Mouse (Mus musculus): ENCODE measurements around the gene Wdr62. TPM values are rescaled to one million over a fixed set of nuclear protein-coding genes. Genes with fewer than 3 reads are reported as not detected.
"Not testable (repeated sequence)": the region's sequence is repeated elsewhere in the genome, so short reads cannot be mapped to it uniquely, and the experiment has no call there.

The Wdr62 gene
- polyA plus RNA-seq, 1 experiment from 2014 or later = 7.7 TPM

DNA sequence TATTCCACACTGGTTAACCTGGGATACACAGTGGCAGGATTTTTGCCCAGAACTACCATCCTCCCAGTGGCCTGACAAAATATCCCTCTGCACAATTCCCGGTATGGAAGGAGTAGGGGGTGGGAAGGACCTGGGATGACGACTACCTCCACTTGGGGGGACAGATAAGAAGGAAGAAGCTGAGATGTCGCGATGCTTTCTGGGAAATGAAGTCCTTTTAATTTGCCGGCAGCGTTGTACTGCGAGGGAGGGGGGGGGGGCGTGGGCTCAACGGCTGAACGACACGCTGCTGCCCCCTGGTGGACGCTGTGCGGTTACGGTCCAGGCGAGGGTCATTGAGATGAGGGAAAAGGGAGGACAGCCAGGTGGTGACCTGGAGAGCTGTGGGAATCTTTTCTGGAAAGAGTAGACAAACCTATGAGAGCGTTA lies 63.5 kb downstream of the Wdr62 start:
- Histone ChIP-seq H3K4me1 (ENCODE audit: control insufficient read depth, insufficient read depth, low read length) (peaks cover 5% of the 10 kb centered on the region; the same call in 1 of the 2 replicates), H3K27ac (ENCODE audit: low read depth, low read length) (no peak overlapping the region), H3K9me3 (replicated peaks; ENCODE audit: control insufficient read depth, low read length) (no peaks in the 10 kb centered on the region), H3K27me3 (ENCODE audit: control insufficient read depth, insufficient read depth, low read length) (no peaks in the 10 kb centered on the region), H3K36me3 (ENCODE audit: control insufficient read depth, insufficient read depth, low read length) (no peaks in the 10 kb centered on the region), H3K4me2 (peak overlapping the region; percentile 58), H3K4me3 (ENCODE audit: low read depth, low read length) (peak overlapping the region; percentile 18; the same call in 1 of the 2 replicates), H3K9ac (ENCODE audit: low read depth, low read length) (0 out of 2 replicates have a peak overlapping the region, but pooled peaks have one; percentile 22)
- 1% methylated on average over 16 of the region's 16 CpGs for WGBS (ENCODE audit: insufficient replicate concordance)
- ATAC-seq (replicated peaks; ENCODE audit: insufficient number of reproducible peaks, low FRiP score, low TSS enrichment) = peak; percentile 66; the same call in 1 of the 2 replicates

DNA sequence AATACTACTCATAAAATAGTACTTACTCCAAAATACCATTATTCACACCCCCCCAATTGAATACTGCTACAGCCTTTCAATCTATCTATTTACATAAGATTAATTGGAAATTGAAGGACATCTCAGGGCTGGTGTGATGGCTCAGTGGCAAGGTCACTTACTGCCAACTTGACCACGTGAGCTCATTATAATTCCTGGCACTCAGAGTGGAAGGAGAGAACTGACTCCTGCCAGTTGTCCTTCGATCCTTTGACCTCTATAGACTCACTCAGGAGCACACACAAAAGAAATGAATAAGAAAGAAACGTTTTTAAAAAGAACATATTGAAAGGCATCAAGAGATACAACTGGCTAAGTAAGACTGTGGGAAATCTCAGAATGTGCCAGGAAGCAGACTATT lies 64.3 kb downstream of the Wdr62 start:
- Histone ChIP-seq H3K4me2 (no peak overlapping the region), H3K9me3 (replicated peaks; ENCODE audit: control insufficient read depth, low read length) (no peaks in the 10 kb centered on the region), H3K27ac (ENCODE audit: low read depth, low read length) (no peak overlapping the region), H3K36me3 (ENCODE audit: control insufficient read depth, insufficient read depth, low read length) (no peaks in the 10 kb centered on the region), H3K27me3 (ENCODE audit: control insufficient read depth, insufficient read depth, low read length) (no peaks in the 10 kb centered on the region), H3K4me3 (ENCODE audit: low read depth, low read length) (no peak overlapping the region), H3K4me1 (ENCODE audit: control insufficient read depth, insufficient read depth, low read length) (peaks cover 5% of the 10 kb centered on the region; the same call in 1 of the 2 replicates), H3K9ac (ENCODE audit: low read depth, low read length) (no peak overlapping the region)
- 79% methylated on average over 3 of the region's 3 CpGs for WGBS (ENCODE audit: insufficient replicate concordance)
- ATAC-seq (replicated peaks; ENCODE audit: insufficient number of reproducible peaks, low FRiP score, low TSS enrichment) = no peak

DNA sequence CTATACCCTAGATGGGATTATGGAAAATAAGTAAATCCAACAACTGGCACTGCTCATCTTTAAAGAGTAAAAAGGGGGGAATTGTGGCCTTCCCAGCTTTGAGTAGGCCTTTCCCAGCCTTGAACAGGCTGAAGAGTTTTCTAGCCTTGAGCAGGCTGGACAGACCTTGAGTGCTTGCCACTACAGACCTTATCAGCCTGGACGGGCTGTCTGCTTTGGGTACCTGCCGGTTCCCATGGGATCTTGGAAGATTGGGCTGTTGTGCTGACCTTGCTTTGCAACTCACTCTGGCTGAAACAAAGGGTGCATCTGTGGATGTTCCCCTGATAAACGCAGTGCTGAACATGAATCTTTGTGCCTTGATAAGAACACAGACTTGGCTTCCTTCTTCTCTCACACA lies 66.3 kb downstream of the Wdr62 start:
- ATAC-seq (replicated peaks; ENCODE audit: insufficient number of reproducible peaks, low FRiP score, low TSS enrichment) = no peak
- 90% methylated on average over 3 of the region's 3 CpGs for WGBS (ENCODE audit: insufficient replicate concordance)

DNA sequence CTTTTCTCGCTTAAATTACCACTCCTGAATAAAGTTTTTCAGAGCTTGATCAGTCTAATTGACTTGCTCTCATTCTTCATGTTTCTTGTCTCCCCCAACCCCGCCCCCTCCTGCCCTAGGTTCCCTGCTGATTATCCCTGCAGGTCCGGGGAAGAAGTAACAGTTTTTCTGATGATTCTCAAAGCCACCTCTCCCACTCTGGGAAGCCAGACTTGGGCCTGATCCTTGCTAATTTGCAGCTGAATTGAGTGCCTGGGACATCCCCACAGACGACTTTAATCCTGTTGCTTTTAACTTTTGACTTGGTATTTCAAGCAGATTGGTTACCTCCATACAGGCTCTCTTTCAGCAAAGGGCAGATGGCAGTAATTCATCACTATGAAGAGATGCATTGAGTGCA lies 69.2 kb downstream of the Wdr62 start:
- Histone ChIP-seq H3K4me2 (no peak overlapping the region), H3K4me3 (ENCODE audit: low read depth, low read length) (no peak overlapping the region), H3K4me1 (ENCODE audit: control insufficient read depth, insufficient read depth, low read length) (no peaks in the 10 kb centered on the region), H3K27me3 (ENCODE audit: control insufficient read depth, insufficient read depth, low read length) (no peaks in the 10 kb centered on the region), H3K9ac (ENCODE audit: low read depth, low read length) (no peak overlapping the region), H3K9me3 (replicated peaks; ENCODE audit: control insufficient read depth, low read length) (no peaks in the 10 kb centered on the region), H3K27ac (ENCODE audit: low read depth, low read length) (no peak overlapping the region), H3K36me3 (ENCODE audit: control insufficient read depth, insufficient read depth, low read length) (no peaks in the 10 kb centered on the region)
- no peak for ATAC-seq (replicated peaks; ENCODE audit: insufficient number of reproducible peaks, low FRiP score, low TSS enrichment)
- WGBS (ENCODE audit: insufficient replicate concordance) = 27% methylated on average over 4 of the region's 4 CpGs

More for the DNA sequence above, 66.3 kb downstream of the Wdr62 start:
- Histone ChIP-seq H3K4me1 (ENCODE audit: control insufficient read depth, insufficient read depth, low read length) (no peaks in the 10 kb centered on the region), H3K4me2 (no peak overlapping the region), H3K9ac (ENCODE audit: low read depth, low read length) (no peak overlapping the region), H3K36me3 (ENCODE audit: control insufficient read depth, insufficient read depth, low read length) (no peaks in the 10 kb centered on the region), H3K9me3 (replicated peaks; ENCODE audit: control insufficient read depth, low read length) (no peaks in the 10 kb centered on the region), H3K27me3 (ENCODE audit: control insufficient read depth, insufficient read depth, low read length) (no peaks in the 10 kb centered on the region), H3K4me3 (ENCODE audit: low read depth, low read length) (no peak overlapping the region), H3K27ac (ENCODE audit: low read depth, low read length) (no peak overlapping the region)

DNA sequence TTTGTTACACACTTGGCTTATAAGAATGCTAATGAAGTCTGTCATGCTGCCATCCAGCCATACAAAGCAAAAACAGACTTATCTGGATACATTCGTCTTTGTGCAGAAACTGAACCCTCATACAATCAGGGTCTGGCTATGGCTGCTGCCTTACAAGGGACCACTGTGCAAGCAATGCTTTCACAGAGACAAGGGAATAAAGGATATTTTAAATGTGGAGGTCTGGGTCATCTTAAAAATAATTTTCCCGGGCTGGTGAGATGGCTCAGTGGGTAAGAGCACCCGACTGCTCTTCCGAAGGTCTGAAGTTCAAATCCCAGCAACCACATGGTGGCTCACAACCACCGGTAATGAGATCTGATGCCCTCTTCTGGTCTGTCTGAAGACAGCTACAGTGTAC lies 73.9 kb downstream of the Wdr62 start:
- H3K4me3 ChIP-seq (ENCODE audit: low read depth, low read length); H3K9me3 ChIP-seq (replicated peaks; ENCODE audit: control insufficient read depth, low read length); H3K27ac ChIP-seq (ENCODE audit: low read depth, low read length); H3K4me1 ChIP-seq (ENCODE audit: control insufficient read depth, insufficient read depth, low read length); H3K36me3 ChIP-seq (ENCODE audit: control insufficient read depth, insufficient read depth, low read length); ATAC-seq (replicated peaks; ENCODE audit: insufficient number of reproducible peaks, low FRiP score, low TSS enrichment); H3K9ac ChIP-seq (ENCODE audit: low read depth, low read length); H3K4me2 ChIP-seq; H3K27me3 ChIP-seq (ENCODE audit: control insufficient read depth, insufficient read depth, low read length): not testable (repeated sequence)
- WGBS (ENCODE audit: insufficient replicate concordance) = 53% methylated on average over 5 of the region's 5 CpGs

DNA sequence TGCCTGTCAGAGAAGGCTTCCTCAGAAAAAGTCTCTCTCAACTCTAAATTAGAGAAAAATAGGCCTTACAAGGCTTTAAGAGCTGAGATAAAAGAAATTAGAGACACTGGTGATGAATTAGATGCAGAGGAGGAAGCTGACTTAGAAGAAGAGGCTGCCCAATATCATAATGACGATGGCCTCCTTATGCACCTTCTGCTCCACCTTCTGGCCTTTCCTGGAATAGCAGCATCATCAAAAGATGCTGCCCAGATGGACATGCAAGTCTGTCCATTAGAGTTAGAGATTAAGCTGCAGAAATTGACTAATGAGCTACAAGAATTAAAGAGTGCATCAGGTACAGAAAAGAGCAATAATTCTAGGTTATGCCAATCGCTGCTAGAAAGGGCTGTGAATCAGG lies 74.8 kb downstream of the Wdr62 start:
- no peaks in the 10 kb centered on the region for H3K36me3 ChIP-seq (ENCODE audit: control insufficient read depth, insufficient read depth, low read length)
- no peak overlapping the region for H3K27ac ChIP-seq (ENCODE audit: low read depth, low read length)
- H3K4me1 ChIP-seq (ENCODE audit: control insufficient read depth, insufficient read depth, low read length) = 0 out of 2 replicates have a peak, but pooled peaks cover 3% of the 10 kb centered on the region
- ATAC-seq (replicated peaks; ENCODE audit: insufficient number of reproducible peaks, low FRiP score, low TSS enrichment) = no peak
- H3K9me3 ChIP-seq (replicated peaks; ENCODE audit: control insufficient read depth, low read length) = no peaks in the 10 kb centered on the region
- H3K4me2 ChIP-seq = no peak overlapping the region
- 5% methylated on average over 2 of the region's 2 CpGs for WGBS (ENCODE audit: insufficient replicate concordance)
- no peaks in the 10 kb centered on the region for H3K27me3 ChIP-seq (ENCODE audit: control insufficient read depth, insufficient read depth, low read length)
- H3K9ac ChIP-seq (ENCODE audit: low read depth, low read length) = no peak overlapping the region
- no peak overlapping the region for H3K4me3 ChIP-seq (ENCODE audit: low read depth, low read length)

DNA sequence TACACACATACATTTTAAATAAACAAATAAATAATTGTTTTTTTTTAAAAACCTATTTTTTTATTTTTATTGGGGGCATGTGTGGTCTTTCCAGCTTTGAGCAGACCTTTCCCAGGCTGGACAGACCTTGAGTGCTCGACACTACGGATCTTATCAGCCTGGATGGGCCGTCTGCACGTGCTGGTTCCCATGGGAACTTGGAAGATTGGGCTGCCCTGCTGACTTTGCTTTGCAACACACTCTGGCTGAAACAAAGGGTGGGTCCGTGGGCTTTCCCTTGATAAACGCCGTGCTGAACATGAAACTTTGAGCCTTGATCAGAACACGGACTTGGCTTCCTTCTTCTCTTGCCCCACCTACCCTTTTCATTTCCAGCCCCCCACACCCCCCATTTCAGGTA lies 75.8 kb downstream of the Wdr62 start:
- H3K9ac ChIP-seq (ENCODE audit: low read depth, low read length) = peak overlapping the region; percentile 34; the same call in 1 of the 2 replicates
- H3K4me1 ChIP-seq (ENCODE audit: control insufficient read depth, insufficient read depth, low read length) = 0 out of 2 replicates have a peak, but pooled peaks cover 3% of the 10 kb centered on the region
- no peak overlapping the region for H3K4me3 ChIP-seq (ENCODE audit: low read depth, low read length)
- no peaks in the 10 kb centered on the region for H3K9me3 ChIP-seq (replicated peaks; ENCODE audit: control insufficient read depth, low read length)
- no peak for ATAC-seq (replicated peaks; ENCODE audit: insufficient number of reproducible peaks, low FRiP score, low TSS enrichment)
- no peak overlapping the region for H3K27ac ChIP-seq (ENCODE audit: low read depth, low read length)
- H3K36me3 ChIP-seq (ENCODE audit: control insufficient read depth, insufficient read depth, low read length) = no peaks in the 10 kb centered on the region
- H3K4me2 ChIP-seq = peak overlapping the region; percentile 47
- 18% methylated on average over 8 of the region's 8 CpGs for WGBS (ENCODE audit: insufficient replicate concordance)
- H3K27me3 ChIP-seq (ENCODE audit: control insufficient read depth, insufficient read depth, low read length) = no peaks in the 10 kb centered on the region

DNA sequence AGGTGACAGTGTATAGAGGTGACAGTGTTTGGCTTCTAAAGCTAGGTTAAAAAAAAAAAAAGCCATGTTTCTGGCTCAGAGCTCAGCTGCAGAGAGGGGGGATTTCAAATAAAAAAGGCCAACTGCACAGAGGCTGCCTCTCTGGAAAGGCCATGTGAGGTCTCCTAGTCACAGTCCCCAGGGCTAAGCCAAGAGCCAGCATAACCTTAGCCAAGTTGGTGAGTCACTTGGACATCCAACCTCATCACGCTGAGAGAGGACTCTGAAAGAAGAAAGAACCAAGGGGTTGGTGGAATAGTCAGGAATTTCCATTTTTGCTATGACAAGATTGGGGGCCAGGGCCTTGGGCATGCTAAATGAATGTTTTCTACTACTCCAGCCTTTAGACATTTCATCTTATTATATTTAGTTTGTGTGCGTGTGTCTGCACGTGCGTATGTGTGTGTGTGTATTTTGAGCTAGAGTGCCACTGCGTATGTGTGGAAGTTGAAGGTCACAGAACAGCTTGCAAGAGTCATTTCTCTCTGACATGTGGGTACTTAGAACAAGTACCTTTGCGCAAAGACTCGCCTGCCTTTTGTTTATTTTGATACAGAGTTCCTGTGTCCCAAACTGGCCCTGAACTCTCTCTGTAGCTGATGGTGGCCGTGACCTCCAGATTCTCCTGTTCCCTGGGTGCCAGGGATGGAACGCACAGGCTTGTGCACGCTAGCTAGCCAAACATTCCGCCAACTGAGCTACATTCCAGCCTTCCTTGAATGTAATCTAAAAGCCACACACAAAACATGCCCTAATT lies 77.1 kb downstream of the Wdr62 start:
- ATAC-seq (replicated peaks; ENCODE audit: insufficient number of reproducible peaks, low FRiP score, low TSS enrichment) = no peak
- no peaks in the 10 kb centered on the region for H3K27me3 ChIP-seq (ENCODE audit: control insufficient read depth, insufficient read depth, low read length)
- H3K4me3 ChIP-seq (ENCODE audit: low read depth, low read length) = no peak overlapping the region
- H3K9ac ChIP-seq (ENCODE audit: low read depth, low read length) = no peak overlapping the region
- WGBS (ENCODE audit: insufficient replicate concordance) = 71% methylated on average over 11 of the region's 11 CpGs
- no peaks in the 10 kb centered on the region for H3K36me3 ChIP-seq (ENCODE audit: control insufficient read depth, insufficient read depth, low read length)
- no peaks in the 10 kb centered on the region for H3K9me3 ChIP-seq (replicated peaks; ENCODE audit: control insufficient read depth, low read length)
- peaks cover 3% of the 10 kb centered on the region; the same call in 1 of the 2 replicates for H3K4me1 ChIP-seq (ENCODE audit: control insufficient read depth, insufficient read depth, low read length)
- H3K4me2 ChIP-seq = no peak overlapping the region
- H3K27ac ChIP-seq (ENCODE audit: low read depth, low read length) = no peak overlapping the region

DNA sequence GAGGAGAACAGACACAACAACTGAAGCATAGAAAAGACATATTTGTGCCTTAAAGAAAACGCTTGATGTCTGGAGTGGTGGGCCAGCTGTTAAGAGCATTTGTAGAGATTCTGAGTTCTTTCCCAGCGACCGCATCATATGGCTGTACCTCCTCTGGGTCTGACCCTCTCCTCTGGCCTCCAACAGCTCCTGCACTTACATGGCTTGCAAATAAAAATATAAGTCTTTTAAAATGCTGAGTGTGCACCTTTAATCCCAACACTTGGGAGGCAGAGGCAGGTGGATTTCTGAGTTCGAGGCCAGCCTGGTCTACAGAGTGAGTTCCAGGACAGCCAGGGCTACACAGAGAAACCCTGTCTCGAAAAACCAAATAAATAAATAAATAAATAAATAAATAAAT lies 79.6 kb downstream of the Wdr62 start:
- ATAC-seq (replicated peaks; ENCODE audit: insufficient number of reproducible peaks, low FRiP score, low TSS enrichment); H3K9ac ChIP-seq (ENCODE audit: low read depth, low read length); H3K27ac ChIP-seq (ENCODE audit: low read depth, low read length); H3K27me3 ChIP-seq (ENCODE audit: control insufficient read depth, insufficient read depth, low read length); H3K9me3 ChIP-seq (replicated peaks; ENCODE audit: control insufficient read depth, low read length); H3K4me2 ChIP-seq; H3K4me3 ChIP-seq (ENCODE audit: low read depth, low read length); H3K4me1 ChIP-seq (ENCODE audit: control insufficient read depth, insufficient read depth, low read length); H3K36me3 ChIP-seq (ENCODE audit: control insufficient read depth, insufficient read depth, low read length): not testable (repeated sequence)
- WGBS (ENCODE audit: insufficient replicate concordance) = 85% methylated on average over 5 of the region's 5 CpGs

Data from heart, embryonic 11.5 days (tissue).